Mouse (Mus musculus) left cerebral cortex, adult 9 months (tissue): ENCODE results near the gene Gpr179.
"Not testable (repeated sequence)": the region's sequence is repeated elsewhere in the genome, so short reads cannot be mapped to it uniquely, and the experiment has no call there.

Experiments
- DNase-seq, 2 experiments: peaks; one replicate each; pipeline ENCODE4 v3.0.0; 2022; ENCODE audit warnings: low spot score in 2 of 2

The Gpr179 gene

DNA sequence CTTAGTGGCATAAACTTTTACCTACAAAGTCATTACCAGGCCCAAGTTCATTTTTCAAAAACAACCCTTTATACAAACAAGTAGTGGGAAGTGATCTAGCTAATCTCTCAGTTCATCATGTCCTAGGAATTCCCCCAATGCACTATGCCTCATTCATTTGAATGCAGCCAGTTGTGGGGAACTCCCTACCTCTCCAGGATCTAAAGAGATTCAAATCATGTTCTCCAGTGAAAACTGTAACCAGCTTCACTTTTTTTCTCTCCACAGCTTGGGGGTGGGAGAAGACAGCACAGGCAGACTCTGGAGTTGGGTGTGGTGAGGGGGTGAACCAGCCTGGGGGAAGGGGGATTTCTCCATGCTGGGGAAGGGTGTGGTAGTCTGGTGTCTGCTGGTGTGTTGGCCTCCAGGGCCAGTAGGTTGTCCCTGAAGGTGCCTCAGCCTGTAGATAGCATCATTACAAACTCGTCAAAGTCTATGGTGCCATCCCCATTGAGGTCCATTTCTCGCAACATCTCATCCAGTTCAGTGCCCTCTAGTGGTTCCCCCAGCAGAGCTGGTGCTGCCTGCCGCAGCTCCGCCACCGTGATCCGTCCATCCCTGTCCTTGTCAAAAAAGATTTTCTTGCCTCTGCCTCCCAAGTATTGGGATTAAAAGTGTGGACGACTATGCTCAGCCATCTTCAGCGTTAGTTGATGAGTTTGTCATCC is 29.8 kb downstream of the Gpr179 start:
- DNase-seq, result not testable (repeated sequence)

DNA sequence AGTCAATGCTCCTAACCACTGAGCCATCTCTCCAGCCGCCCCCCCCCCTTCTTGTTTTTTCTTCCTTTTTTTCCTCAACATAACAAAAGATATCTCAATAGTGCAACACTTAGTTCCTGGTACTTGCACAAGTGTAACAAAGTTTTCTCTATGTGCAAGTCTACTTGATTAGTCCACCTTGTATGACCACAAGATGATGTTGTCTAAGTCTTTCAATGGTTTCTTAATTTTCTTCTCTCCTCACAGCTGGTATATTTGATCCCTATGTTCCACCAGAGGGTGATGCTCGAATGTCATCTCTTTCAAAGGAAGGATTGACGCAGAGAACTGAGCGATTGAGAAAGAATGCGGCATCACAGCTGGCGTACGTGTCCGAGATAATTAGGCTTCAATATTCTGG is 30.7 kb downstream of the Gpr179 start:
- no peak for DNase-seq

DNA sequence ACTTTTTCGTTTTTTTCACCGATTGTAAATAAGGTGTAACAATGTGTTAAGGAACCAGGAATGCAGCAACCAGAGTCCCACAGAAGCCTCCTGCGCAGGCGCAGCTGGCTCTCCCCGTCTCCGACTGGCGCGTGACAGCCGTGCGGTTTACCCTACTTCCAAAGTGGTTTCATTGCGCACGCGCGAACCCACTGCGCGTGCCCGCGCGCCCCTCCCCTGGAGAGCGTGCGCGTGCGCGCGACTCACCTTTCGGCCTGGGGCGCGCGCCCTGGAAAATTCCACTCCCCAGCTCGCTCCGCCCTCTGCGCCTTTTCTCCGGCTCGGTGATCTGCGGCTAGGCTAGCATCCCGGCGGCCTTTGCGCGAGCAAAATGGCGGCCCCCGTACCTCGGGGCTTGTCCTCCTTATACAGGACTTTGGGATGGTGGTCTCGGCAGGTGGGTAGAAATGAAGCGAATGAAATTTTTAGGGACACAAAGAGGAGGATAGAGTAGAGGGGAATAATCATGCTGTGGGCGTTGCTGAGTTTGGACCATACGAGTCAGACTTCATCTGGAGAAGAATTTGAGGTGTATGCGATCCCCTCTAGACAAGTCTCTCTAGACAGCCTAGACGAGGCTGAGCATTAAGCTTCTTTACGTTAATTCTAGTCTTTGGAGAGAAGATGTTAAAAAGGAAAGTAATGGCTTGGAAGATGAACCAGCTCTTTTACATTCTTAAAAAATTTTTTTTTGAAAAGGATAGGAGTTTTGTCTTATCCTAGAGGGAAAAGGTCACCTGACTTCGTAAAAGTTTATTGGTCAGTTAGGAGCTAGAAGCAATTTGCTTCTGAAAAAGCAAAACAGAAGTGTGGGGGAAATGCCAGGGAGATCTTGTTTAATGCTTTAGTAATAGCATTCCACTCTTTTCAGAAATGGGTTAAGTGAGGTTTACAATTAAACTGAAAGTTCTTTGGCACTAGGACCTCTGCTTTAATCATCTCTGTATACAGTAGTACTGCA is 36.1 kb downstream of the Gpr179 start, which contains the start of gene Mrpl45:
TSS of gene Mrpl45 (plus strand) at position 213 of the 1,000 bp plus-strand sequence.
- peak; percentile 96 to 99 for DNase-seq

DNA sequence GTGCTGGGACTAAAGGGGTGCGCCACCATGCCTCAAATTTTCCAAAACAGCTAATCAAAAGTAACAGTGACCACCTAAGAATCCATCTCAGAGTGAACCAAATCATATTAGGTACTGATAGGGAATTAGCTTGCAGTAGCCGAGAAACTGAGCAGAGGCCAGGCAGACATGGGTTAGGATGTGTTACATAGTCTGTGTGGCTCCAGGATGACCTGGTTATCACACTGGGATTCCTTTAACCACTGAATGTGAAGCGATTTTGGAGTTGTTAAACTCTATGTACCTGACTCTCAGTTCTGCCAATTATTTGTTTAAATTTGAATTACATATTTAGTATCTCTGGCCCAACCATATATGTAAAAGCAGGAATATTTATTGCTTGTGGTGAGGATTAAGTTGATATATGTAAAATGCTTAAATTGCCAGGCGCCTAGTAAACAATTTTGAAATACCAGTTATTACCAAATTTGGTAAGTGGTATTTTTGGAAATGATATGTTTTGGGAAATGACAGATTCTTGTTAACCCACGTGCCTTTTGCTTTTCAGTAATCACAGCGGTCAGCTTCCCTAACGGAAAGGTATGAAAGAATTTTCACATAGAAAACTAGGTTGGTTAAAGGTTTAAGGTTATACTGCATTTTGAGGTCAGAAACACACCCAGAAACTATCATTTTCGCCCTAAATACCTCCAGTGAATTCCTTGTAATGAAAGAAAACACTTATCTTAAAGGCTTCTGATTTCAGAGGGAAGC is 37.0 kb downstream of the Gpr179 start:
- no peak for DNase-seq

GRCm38 (mm10) chr11:97314110-97314509 is 37.8 kb downstream of the Gpr179 start:
- DNase-seq, result no peak

- DNase-seq, result not testable (repeated sequence)
These were observed 39.0 kb downstream of the Gpr179 start for GRCm38 (mm10) chr11:97312871-97313270.

DNA sequence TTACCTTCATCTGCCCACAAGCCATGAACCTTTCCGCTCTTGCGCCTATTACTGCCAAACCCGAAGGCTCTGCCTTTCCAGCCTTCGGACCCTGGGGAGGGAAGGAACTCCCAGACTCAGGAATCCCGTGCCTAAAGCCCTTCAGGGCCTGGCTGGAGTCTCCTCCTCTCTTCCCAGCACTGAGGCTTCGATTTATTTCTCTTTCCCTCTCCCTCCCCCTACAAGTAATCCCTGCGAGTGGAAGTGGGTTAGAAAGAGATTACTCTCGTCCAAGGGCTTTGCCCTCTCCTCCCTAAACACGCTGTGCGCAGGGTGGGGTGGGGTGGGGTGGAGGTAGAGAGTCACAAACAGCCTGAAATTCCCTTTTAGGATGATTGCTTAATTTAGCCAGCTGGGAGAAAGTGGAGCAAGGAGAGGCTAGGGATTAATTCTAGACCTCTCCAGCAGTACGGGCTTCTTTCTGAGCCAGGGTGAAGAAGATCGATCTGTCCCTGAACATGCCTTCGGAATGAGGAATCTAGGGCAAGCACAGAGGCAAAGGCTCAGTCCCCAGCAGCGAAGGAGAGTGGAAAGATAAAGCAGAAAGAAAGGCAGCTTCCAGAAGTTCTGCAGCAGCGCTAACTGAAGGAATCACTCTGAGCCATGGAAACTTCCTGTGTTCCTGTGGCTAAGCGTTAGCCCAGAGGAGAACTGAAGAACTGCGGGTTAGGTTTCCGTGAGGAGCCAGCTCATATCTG is 40.8 kb downstream of the Gpr179 start:
- DNase-seq, result no peak

- DNase-seq, result peak in 1 of 2 experiments; percentile 83
These were observed 41.8 kb downstream of the Gpr179 start for GRCm38 (mm10) chr11:97309911-97310571.

DNA sequence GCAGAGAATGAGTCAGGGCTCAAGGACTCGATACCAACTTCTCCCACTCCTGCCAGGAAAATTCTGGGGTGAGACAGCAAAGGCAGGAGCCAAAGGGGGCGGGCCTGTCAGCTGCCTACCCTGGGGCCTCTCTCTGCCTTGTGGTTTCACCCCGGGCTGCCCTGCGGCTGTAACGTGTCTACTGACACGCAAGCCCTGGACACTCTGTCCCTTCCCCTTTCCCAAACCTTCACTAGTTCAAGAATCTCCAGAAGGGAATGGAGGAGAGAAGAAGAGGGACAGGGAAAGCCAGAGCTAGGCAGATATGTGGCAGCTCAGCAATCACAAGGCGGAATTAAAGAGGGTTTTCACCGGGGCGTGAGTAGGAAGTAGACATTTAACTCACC is 42.4 kb downstream of the Gpr179 start:
- DNase-seq, result peak in 1 of 2 experiments; percentile 47

DNA sequence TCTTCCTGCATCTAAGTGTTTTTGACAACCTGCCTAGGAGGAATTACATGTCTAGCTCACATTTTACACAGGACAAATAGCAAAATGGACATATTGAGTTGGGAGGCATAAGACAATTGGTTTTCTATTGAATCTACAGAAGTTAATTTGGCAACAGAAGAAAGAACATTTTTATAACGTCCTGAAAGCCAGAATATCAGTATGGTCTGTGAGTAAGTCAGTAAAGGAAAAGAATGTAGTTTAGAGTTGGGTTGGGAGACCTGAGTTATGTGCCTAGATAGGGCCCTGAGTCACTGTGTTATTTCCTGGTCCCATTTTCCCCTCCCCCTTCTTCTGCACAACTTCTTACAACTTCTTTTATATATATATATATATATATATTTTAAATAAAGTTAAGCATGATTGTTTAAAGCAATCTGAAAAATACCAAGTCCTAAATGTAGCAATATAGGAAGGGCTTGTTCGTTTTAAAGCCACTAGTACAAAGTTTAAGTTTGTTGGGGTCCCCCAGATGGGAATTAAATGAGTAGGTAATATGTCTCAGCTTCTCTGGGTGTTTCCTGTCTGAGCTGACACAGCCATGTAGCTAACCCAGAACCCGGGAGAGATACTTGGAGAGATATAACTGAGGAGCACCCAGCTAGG is 42.9 kb downstream of the Gpr179 start:
- DNase-seq, result no peak

DNA sequence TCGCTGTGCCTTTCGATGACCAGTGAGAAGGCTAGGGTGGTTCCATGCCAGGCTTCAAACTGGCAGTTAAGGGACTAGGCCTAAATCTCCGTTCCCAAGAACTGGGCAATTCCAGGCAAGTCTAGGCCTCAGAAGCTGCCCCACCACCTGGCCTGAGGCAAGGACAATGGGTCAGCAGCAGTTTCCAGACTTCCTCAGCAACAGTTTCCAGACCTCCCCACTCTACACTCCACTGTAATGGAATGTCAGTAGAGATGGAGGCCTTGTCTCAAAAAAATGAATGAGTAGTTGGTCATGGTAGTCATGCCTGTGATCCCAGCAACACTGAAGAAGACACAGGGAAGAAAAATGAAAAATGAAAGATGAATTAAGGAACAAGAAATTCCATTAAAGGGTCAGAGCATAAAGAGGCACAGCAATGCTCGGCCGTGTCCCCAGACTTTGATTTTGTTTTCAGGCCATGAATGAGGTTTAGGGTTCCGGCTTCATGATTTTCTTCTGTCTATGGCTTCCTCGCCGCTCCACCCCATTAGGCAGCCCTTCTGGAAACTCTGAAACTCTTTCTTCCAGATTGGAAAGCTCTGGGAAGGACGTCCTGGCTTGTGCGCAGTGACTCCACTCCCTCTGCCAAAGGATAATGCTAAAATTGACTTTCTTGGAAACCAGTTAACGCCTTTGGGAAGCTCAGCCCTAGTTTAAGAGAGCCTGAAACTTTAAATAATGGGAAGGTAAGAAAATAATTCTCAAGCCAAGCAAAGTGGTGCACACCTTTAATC is 44.4 kb downstream of the Gpr179 start:
- DNase-seq, result no peak

DNA sequence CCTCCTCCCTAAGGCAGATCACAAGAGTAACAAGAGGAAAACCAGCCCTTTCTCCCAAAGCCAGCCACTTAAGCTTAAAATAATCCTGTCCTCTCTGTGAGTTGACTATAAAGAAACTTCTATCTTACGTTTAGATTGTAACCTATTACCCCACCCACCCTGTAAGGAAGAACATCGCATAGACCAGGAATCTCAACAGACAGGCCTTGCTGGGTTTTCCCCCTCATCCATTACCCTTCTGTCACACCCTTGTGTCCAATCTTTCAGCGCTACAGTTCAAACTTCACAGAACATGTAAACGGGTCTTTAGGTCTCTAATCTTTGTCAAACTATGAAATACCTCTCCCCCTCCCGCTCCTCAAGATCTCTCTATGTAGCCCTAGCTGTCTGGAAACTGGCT is 47.2 kb downstream of the Gpr179 start:
- DNase-seq, result no peak

- DNase-seq, result no peak
These were observed 49.6 kb downstream of the Gpr179 start for GRCm38 (mm10) chr11:97302231-97302781.

GRCm38 (mm10) chr11:97301406-97301805 is 50.5 kb downstream of the Gpr179 start:
- no peak for DNase-seq

DNA sequence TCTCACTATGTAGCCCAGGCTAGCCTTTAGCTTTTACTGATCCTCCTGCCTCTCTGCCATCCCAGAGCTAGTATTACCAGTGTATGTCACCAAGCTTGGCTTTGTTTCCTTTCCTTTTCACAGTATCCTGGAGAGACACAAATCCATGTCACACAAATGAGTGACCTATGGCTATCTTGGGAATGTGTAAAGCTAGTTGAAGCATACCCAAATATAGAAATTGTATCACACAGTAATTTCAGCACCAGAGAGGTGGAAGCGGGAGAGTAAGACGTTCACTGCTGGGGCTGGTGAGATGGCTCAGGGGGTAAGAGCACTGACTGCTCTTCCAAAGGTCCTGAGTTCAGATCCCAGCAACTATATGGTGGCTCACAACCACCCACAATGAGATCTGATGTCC is 51.9 kb downstream of the Gpr179 start:
- no peak for DNase-seq

DNA sequence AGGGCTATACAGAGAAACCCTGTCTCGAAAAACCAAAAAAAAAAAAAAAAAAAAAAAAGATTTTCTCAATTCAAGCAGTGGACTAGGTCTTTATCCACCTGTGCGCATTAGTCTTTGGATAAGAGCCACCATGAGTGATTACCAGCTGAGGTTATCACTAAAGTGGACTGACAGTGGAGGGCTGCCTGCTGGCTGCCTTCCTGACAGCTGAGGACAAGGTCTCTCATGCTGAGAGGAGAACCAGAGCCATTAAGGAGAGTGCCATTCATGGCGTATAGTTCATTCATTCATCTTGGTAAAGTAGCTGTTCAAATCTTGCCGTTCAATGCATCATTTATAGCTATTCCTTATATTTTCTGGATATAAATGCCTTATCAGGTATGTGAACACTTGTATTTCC is 55.3 kb downstream of the Gpr179 start:
- no peak for DNase-seq

DNA sequence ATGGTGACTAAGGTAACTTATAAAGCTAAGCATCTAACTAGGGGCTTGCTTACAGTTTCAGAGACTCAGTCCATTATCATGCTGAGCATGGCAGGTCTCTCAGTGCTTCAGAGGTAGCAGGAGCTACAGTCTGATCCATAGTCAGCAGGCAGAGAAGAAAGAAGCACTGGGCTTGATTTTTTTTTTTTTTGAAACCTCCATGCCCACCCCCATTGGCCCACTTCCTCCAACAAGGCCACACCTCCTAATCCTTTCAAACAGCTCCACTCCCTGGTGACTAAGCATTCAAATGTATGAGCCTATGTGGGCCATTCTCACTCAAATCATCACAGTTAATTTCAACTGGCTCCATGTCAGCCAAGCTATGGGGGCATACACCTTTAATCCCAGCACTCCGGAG is 59.1 kb downstream of the Gpr179 start:
- DNase-seq, result no peak

DNA sequence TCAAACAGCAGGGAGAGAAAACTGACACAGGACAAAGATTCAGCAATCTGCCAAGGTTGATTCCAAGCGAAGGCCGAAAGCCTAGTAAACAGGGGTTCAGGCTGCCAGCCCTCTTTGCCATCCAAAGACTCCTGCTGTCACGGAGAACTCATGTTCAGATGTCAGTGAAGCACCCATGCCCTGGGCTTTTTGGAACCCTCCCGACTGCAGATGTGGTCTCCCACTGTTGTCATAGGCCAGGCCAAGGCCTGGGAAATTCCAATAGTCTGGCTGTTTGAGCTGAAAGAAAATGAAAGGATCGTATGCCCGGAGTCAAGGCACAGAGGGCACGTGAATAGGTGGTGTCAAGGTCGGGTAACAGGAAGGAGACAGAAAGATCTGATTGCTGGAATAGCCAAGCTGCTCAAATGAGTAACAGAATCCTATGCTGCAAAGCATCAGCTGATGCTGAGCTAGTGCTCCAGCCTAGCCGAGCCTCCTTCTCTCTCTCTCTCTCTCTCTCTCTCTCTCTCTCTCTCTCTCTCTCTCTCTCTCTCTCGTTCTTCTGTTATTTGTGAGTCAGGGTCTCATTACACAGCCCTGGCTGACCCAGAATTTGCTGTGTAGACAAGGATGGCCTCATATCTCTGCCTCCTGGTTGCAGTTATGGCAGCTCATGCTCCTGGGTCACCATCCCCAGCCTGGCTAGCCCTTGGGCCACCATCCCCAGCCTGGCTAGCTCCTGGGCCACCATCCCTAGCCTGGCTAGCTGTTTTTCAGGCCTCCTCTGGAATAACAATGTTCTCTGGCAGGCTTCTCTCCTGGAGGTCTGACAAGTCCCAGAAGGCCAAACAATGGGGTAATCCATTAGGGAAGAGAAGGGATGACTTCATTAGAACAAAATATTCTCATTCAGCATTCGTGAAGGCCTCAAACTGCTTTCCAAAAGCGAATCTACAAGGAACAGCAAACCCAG is 62.3 kb downstream of the Gpr179 start:
- DNase-seq, result peak; percentile 48 to 69
